Mouse (Mus musculus): ENCODE measurements around the gene Fam126a. TPM values are rescaled to one million over a fixed set of nuclear protein-coding genes. Genes with fewer than 3 reads are reported as not detected.

Fam126a gene
- total RNA-seq, 2 experiments from 2014 or later: 145 TPM

GRCm38 (mm10) chr5:23994929-23995328 lies 35.6 kb downstream of the Fam126a start:
- no peak for ATAC-seq (replicated peaks; ENCODE audit: low FRiP score, poor library complexity, severe bottlenecking)

DNA sequence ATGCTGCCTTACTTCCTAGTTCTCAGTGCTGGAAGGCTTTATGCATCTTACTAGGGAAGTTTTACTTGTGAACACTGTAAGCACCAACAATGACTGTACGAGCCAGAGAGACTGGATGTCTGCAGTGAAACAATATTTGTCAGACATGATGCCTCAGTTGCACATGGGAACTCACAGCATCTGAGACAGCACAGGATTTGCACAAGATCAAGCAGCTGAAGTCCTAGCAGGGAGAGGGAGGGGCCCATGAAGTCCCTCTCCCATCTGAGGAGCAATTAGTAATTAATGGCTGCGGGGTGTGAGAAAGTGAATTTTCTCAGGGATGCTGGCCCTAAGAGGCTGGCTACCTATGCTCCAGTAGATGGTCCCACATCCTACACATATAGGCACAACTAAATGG lies 36.3 kb downstream of the Fam126a start:
- ATAC-seq (replicated peaks; ENCODE audit: low FRiP score, poor library complexity, severe bottlenecking): no peak

GRCm38 (mm10) chr5:23993553-23993894 lies 37.0 kb downstream of the Fam126a start:
- ATAC-seq (replicated peaks; ENCODE audit: low FRiP score, poor library complexity, severe bottlenecking): no peak

DNA sequence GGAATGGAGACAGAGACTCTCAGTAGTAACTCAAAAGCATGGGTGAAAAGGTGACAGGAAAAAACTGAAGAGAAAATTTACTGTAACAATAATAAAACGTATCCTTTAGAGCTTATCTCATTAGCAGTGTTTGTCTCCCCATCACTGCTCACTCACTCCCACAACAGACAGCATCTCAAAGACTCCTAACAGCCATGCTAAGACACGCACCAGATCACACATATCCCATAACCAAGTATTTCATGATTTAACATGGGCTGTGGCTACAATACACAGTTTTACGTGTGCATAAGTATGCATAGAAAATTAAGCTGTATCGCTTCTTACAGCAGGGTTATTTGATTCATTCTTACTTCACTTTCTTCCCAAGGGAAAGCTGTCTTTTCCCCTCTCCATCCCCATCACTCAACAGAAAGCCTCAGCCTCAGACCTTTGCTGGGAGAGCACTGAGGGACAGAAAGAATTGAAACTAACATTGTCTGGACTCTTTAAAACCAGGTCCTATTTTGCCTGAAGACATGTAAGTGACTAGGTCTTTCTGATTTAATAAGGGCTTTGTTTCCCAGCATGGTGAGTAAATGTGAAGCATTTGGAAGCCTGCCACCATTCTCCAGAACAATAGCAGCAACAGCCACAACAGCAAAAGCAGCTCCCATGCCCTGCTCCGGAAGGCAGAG lies 37.5 kb downstream of the Fam126a start:
- ATAC-seq (replicated peaks; ENCODE audit: low FRiP score, poor library complexity, severe bottlenecking): no peak

DNA sequence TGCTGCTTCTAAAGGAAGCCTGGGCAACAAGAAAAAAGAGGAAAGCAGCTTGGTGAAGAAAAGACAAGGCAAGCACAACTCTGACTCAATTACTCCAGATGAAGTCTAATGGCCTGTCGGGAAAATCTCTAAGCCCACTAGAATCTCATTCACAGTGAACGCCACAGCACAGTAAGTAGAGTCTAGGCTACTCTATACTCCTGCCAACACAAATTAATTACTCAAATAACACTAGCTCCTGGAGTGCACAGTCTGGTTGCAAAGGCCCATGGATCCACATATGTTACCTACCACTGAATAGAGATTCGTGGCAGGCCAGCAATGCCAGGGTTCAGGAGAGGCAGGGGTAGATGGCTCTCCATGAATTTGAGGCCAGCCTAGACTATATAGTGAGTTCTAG lies 40.5 kb downstream of the Fam126a start:
- no peak for ATAC-seq (replicated peaks; ENCODE audit: low FRiP score, poor library complexity, severe bottlenecking)

GRCm38 (mm10) chr5:23987792-23988191 lies 42.7 kb downstream of the Fam126a start:
- ATAC-seq (replicated peaks; ENCODE audit: low FRiP score, poor library complexity, severe bottlenecking): no peak

- no peak; the same call in 1 of the 2 replicates for ATAC-seq (replicated peaks; ENCODE audit: low FRiP score, poor library complexity, severe bottlenecking)
Observed at GRCm38 (mm10) chr5:23982081-23982480, 48.4 kb downstream of the Fam126a start.

DNA sequence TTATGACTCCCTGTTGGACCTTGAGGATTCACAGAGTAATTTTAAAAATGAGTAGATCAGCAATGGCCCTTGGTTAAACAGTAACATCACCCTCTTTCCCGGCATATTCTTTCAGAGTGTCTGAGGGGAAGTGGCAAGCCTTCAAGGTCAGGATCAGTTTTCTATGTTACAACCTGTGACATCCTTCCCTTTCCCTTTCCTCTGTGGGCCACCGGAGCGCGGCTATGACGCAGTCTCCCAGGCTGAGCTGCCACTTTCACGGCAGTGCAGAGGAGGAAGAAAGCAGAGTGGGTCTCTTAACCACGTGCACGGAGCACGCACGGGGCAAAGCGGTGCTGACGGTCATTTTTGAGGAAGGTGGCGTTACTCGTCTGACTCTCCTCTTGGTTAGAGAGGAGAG lies 52.0 kb downstream of the Fam126a start:
- no peak for ATAC-seq (replicated peaks; ENCODE audit: low FRiP score, poor library complexity, severe bottlenecking)

DNA sequence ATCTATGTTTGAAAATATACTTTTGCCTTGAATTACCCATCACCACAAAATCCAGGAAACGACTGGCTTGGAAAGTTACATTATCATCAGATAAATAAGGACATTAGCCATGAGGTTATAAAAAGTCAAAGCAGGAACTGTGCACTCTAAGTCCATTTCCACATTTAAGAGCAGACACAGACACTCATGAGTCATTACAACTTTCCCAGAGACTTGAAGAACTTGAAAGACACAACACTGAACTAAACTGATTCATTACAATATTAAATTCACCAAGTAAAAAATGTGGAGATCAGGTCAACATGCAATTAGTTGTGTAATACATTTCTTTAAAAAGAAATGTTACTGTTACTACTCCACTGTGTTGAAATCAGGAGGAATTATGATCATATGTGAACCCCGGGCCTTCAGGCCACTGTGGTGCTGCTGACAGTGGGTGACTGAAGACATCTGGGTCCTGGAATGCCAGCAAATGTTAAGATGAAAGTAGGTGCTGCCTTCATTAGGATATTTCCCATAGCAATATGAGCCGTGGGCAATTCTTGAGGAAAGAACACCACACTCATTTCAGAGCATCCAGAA lies 55.4 kb downstream of the Fam126a start:
- no peak for ATAC-seq (replicated peaks; ENCODE audit: low FRiP score, poor library complexity, severe bottlenecking)

GRCm38 (mm10) chr5:23967705-23968104 lies 62.8 kb downstream of the Fam126a start:
- ATAC-seq (replicated peaks; ENCODE audit: low FRiP score, poor library complexity, severe bottlenecking): no peak

- ATAC-seq (replicated peaks; ENCODE audit: low FRiP score, poor library complexity, severe bottlenecking): no peak
Observed at GRCm38 (mm10) chr5:23964599-23965165, 65.8 kb downstream of the Fam126a start.

DNA sequence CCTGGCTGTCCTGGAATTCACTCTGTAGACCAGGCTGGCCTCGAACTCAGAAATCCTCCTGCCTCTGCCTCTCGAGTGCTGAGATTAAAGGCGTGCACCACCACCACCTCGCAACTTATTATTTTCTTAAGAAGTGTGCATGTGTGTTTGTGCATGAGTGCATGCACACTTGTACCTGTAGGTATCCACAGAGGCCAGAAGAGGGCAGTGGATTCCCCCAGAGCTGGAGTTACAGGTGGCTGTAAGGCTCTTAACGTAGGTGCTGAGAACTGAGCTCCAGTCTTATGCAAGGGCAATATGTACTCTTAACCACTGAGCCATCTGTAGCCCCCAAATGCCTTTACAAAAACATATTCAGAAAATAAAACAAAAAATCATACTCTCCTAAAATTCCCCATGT lies 77.4 kb downstream of the Fam126a start:
- no peak for ATAC-seq (replicated peaks; ENCODE audit: low FRiP score, poor library complexity, severe bottlenecking)

DNA sequence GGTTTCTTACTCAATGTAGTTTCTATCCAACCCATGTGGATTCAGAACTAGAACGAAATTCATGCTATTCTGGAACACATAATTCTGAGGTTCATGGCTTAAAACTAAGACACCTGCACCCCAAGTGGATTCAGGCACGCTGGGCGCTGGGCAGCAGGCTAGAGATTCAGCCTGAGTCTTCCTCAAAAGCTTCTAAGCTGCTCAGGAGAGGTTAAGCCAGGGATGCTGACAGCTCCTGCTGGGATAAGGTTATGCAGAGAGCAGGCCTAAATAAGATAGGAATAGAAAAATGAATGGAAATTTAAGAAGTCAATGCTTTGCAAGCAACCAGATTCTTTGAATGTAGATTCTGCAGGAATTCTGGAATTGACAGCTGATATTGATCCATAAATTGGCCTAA lies 82.4 kb downstream of the Fam126a start:
- ATAC-seq (replicated peaks; ENCODE audit: low FRiP score, poor library complexity, severe bottlenecking): no peak

- no peak for ATAC-seq (replicated peaks; ENCODE audit: low FRiP score, poor library complexity, severe bottlenecking)
Observed at GRCm38 (mm10) chr5:23945056-23945455, 85.4 kb downstream of the Fam126a start.

DNA sequence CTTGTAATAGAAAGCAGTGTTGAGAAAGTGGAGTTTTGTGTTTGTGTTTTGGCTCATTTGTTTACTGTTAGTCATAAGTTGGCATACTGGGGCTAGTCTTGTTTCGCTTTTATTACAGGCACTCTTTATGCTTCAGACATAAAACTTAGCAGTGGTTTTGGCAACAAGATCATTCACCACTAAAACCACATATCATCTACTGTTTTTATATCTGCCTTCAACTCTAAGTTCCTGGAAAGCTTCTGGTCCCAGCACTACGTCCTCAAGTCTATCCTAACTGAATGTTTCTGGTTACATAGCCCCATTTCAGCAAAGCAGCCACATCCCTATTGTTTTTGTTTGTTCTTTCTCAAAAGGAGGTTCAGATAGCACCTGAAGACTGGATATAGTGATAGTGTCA lies 87.0 kb downstream of the Fam126a start:
- no peak for ATAC-seq (replicated peaks; ENCODE audit: low FRiP score, poor library complexity, severe bottlenecking)

GRCm38 (mm10) chr5:23923481-23924165 lies 106.9 kb downstream of the Fam126a start:
- ATAC-seq (replicated peaks; ENCODE audit: low FRiP score, poor library complexity, severe bottlenecking): peak; percentile 79

DNA sequence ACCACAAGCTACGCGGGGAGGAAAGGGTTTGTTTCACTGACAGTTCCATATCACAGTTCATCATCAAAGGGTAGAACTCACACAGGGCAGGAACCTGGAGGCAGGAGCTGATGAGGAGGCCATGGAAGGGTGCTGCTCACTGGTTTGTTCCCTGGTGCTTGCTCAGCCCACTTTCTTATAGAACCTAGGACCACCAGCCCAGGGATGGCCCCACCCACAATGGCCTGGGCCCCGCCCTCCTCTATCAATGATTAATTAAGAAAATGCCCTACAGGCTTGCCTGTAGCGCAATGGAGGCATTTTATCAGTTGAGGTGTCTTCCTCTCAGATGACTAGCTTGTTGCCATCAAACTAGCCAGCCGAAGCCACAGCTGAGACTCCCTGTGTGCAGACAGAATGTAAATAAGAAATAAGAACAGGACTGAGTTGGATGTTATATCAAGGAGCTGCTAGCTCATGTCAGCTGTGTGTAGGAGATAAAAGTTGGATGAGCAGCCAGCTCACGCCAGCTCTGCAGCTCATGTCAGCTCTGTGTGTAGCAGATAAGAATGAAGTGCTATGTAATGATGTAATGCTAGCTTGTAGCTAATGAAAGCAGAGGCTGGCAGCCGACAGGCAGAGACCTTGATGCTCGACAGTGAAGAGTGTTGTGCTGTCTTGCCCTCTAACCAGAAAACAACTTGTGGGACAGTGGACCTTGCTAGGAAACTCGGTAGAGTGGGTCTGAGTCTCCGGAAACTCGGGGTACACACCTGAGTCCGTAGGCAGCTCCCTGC lies 107.8 kb downstream of the Fam126a start:
- peak; percentile 78 for ATAC-seq (replicated peaks; ENCODE audit: low FRiP score, poor library complexity, severe bottlenecking)

GRCm38 (mm10) chr5:23921316-23921715 lies 109.2 kb downstream of the Fam126a start:
- peak; percentile 18 for ATAC-seq (replicated peaks; ENCODE audit: low FRiP score, poor library complexity, severe bottlenecking)

DNA sequence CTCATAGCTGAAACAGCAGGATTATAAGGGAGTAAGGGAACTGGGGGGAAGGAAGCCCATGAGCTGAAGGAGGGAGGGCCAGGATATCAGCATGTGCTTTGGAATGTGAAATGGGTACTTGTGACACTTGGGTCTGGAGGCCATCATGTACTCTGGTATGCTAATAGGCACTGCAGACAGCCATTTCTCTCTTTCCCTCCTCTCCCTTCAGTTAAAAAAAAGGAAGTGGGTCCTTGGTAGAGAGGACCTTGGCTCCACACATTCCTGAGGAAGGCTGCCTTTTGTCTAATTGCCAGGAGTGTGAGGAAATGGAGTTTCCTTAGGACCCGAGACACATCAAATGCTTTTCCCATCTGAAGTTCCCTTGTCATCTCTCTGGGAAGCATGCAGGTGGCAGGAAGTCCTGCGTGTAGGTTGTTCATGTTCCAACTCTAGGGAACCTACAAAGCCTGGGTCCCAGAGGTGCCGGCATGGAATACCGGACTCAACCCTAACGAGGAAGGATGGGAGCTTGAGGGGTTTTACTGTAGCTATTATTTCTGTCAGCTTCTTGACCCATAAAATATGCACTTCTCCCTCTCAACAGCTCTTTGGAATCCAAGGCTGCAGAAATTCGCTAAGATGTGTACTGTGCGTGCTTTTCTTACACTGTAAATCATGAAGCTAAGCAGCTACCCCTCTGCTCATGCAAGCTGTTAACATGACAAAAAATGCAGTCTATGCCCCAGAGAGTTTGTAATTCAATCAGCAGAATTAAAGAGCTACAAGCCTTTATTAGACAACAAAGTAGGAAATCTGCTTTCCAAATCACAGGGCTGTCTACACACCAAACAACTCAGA lies 110.4 kb downstream of the Fam126a start:
- ATAC-seq (replicated peaks; ENCODE audit: low FRiP score, poor library complexity, severe bottlenecking): no peak

Measured in erythroid progenitor cell, adult 5-6 weeks (primary cell).